In genomic region chr2:134549770-134550169, GRCm38 (mm10) we compare ENCODE assay signal across 8 mouse cellular contexts. TPM values are rescaled to one million over a fixed set of nuclear protein-coding genes. Genes with fewer than 3 reads are reported as not detected.
DNase-seq lines count a peak whose midpoint lies in the region; ATAC-seq and TF ChIP-seq lines count a peak whose summit lies in the region.

No protein-coding gene starts in this region.

- no peak overlapping the region for H3K9ac ChIP-seq in heart, postnatal 0 days (replicated peaks; ENCODE audit: low read depth, low read length)
- no peak overlapping the region for H3K9ac ChIP-seq in embryonic facial prominence, embryonic 14.5 days (ENCODE audit: low read depth, low read length)
- no peak overlapping the region for H3K9ac ChIP-seq in stomach, postnatal 0 days (ENCODE audit: low read length)

- TF ChIP-seq EP300 in heart, postnatal 0 days (IDR thresholded peaks at IDR 0.05; ENCODE audit: low read depth) = no peak
- TF ChIP-seq EP300 in stomach, postnatal 0 days (optimal IDR thresholded peaks at IDR 0.05) = no peak

- H3K27ac ChIP-seq in heart, postnatal 0 days (ENCODE audit: low read depth) = no peak overlapping the region
- no peak overlapping the region for H3K27ac ChIP-seq in heart, embryonic 10.5 days
- H3K27ac ChIP-seq in embryonic facial prominence, embryonic 14.5 days (replicated peaks; ENCODE audit: low read depth, low read length) = no peak overlapping the region
- no peak overlapping the region for H3K27ac ChIP-seq in stomach, postnatal 0 days (replicated peaks)

- no peak overlapping the region for H3K4me2 ChIP-seq in heart, postnatal 0 days (ENCODE audit: low read depth, low read length)
- H3K4me2 ChIP-seq in embryonic facial prominence, embryonic 14.5 days (ENCODE audit: low read depth, low read length) = no peak overlapping the region
- H3K4me2 ChIP-seq in stomach, postnatal 0 days (replicated peaks; ENCODE audit: low read depth) = no peak overlapping the region

- WGBS in heart, postnatal 0 days = 20% methylated on average over 4 of the region's 4 CpGs
- 17% methylated on average over 4 of the region's 4 CpGs for WGBS in heart, embryonic 10.5 days
- WGBS in embryonic facial prominence, embryonic 14.5 days = 25% methylated on average over 4 of the region's 4 CpGs
- WGBS in stomach, postnatal 0 days = 15% methylated on average over 4 of the region's 4 CpGs

- no peak overlapping the region for H3ac ChIP-seq in C2C12 (ENCODE audit: control insufficient read depth, insufficient read length, low read depth)

- no peaks in the 10 kb centered on the region for H3K79me3 ChIP-seq in C2C12 (ENCODE audit: low read depth)

- no peak for ATAC-seq in heart, postnatal 0 days (ENCODE audit: insufficient read depth, low read depth)
- ATAC-seq in embryonic facial prominence, embryonic 14.5 days (ENCODE audit: low read depth) = no peak
- no peak for ATAC-seq in stomach, postnatal 0 days (ENCODE audit: low FRiP score, low TSS enrichment)

- H3K4me1 ChIP-seq in heart, postnatal 0 days (ENCODE audit: control insufficient read depth, insufficient read depth) = no peaks in the 10 kb centered on the region
- H3K4me1 ChIP-seq in heart, embryonic 10.5 days = no peaks in the 10 kb centered on the region
- H3K4me1 ChIP-seq in embryonic facial prominence, embryonic 14.5 days (ENCODE audit: control insufficient read depth, insufficient read depth, low read length) = no peaks in the 10 kb centered on the region
- no peaks in the 10 kb centered on the region for H3K4me1 ChIP-seq in stomach, postnatal 0 days (replicated peaks; ENCODE audit: control insufficient read depth, insufficient read depth)

- H3K9me3 ChIP-seq in heart, postnatal 0 days (replicated peaks; ENCODE audit: control insufficient read depth, low read length) = no peaks in the 10 kb centered on the region
- no peaks in the 10 kb centered on the region for H3K9me3 ChIP-seq in heart, embryonic 10.5 days
- no peaks in the 10 kb centered on the region for H3K9me3 ChIP-seq in embryonic facial prominence, embryonic 14.5 days (ENCODE audit: control insufficient read depth, low read length)
- no peaks in the 10 kb centered on the region for H3K9me3 ChIP-seq in stomach, postnatal 0 days (ENCODE audit: control insufficient read depth, low read length)

- H3K4me3 ChIP-seq in heart, postnatal 0 days (ENCODE audit: low read depth, low read length) = no peak overlapping the region
- no peak overlapping the region for H3K4me3 ChIP-seq in heart, embryonic 10.5 days
- H3K4me3 ChIP-seq in C2C12 (ENCODE audit: insufficient read depth, poor library complexity, severe bottlenecking) = no peak overlapping the region
- no peak overlapping the region for H3K4me3 ChIP-seq in embryonic facial prominence, embryonic 14.5 days (ENCODE audit: low read depth, low read length)
- H3K4me3 ChIP-seq in stomach, postnatal 0 days (ENCODE audit: low read depth, low read length) = no peak overlapping the region

- peak; percentile 78 for TF ChIP-seq CTCF in heart, postnatal 0 days (IDR thresholded peaks at IDR 0.05; ENCODE audit: low read depth)
- peak; percentile 34 for TF ChIP-seq CTCF in C2C12 (IDR thresholded peaks at IDR 0.05; ENCODE audit: control insufficient read depth, insufficient read depth, insufficient read length)
- peak; percentile 87 for TF ChIP-seq CTCF in stomach, postnatal 0 days (IDR thresholded peaks at IDR 0.05; ENCODE audit: low read depth)

- no peaks in the 10 kb centered on the region for H3K36me3 ChIP-seq in heart, postnatal 0 days (replicated peaks; ENCODE audit: control insufficient read depth, insufficient read depth, low read length)
- H3K36me3 ChIP-seq in heart, embryonic 10.5 days = no peaks in the 10 kb centered on the region
- no peaks in the 10 kb centered on the region for H3K36me3 ChIP-seq in C2C12 (ENCODE audit: control insufficient read depth, insufficient read depth)
- H3K36me3 ChIP-seq in embryonic facial prominence, embryonic 14.5 days (ENCODE audit: control insufficient read depth, insufficient read depth, low read length) = no peaks in the 10 kb centered on the region
- H3K36me3 ChIP-seq in stomach, postnatal 0 days (ENCODE audit: control insufficient read depth, insufficient read depth, low read length) = no peaks in the 10 kb centered on the region

- H3K79me2 ChIP-seq in C2C12 (ENCODE audit: control insufficient read depth, insufficient read depth) = no peaks in the 10 kb centered on the region

- no peaks in the 10 kb centered on the region for H3K27me3 ChIP-seq in heart, postnatal 0 days (ENCODE audit: control insufficient read depth, insufficient read depth, low read length)
- H3K27me3 ChIP-seq in heart, embryonic 10.5 days (ENCODE audit: insufficient read depth, poor library complexity, severe bottlenecking) = no peaks in the 10 kb centered on the region
- H3K27me3 ChIP-seq in C2C12 (ENCODE audit: control insufficient read depth, insufficient read depth, insufficient read length) = no peaks in the 10 kb centered on the region
- no peaks in the 10 kb centered on the region for H3K27me3 ChIP-seq in embryonic facial prominence, embryonic 14.5 days (replicated peaks; ENCODE audit: control insufficient read depth, insufficient read depth, low read length)
- H3K27me3 ChIP-seq in stomach, postnatal 0 days (ENCODE audit: control insufficient read depth, insufficient read depth, low read length) = no peaks in the 10 kb centered on the region

- peak; percentile 34 for DNase-seq in heart, postnatal 0 days (ENCODE audit: low spot score)
- DNase-seq in heart, embryonic 10.5 days (ENCODE audit: low spot score) = no peak
- peak; percentile 66 to 70 for DNase-seq in adrenal gland, postnatal 36 days
- DNase-seq in embryonic facial prominence, embryonic 14.5 days (ENCODE audit: low spot score) = peak; percentile 52
- peak; percentile 77 to 80 for DNase-seq in kidney, postnatal 4 days
- DNase-seq in lung, postnatal 10 days = peak; percentile 71
- peak; percentile 73 for DNase-seq in stomach, postnatal 0 days (ENCODE audit: low spot score)

TF ChIP-seq in C2C12, 6 proteins besides CTCF, POLR2A, EP300 and RAD21:
- TF ChIP-seq USF1 (IDR thresholded peaks at IDR 0.05; ENCODE audit: low read depth) (no peak), MAX (IDR thresholded peaks at IDR 0.05) (no peak), FOSL1 (IDR thresholded peaks at IDR 0.05; ENCODE audit: insufficient read depth, low read length, poor library complexity, severe bottlenecking) (no peak), CEBPB (IDR thresholded peaks at IDR 0.05; ENCODE audit: low read depth) (no peak), MYOD1 (IDR thresholded peaks at IDR 0.05; ENCODE audit: control insufficient read depth, insufficient read length, low read depth) (no peak)

RNA-seq across cellular contexts. Expression of gene Hao1, which starts 4.4 kb away (rescaled TPM):
- total RNA-seq in heart, postnatal 0 days (2014; rRNA removed; ENCODE audit: low replicate concordance) = not detected in 2 replicates
- polyA plus RNA-seq in heart, postnatal 0 days (2015; fragmentation: Nextera tagmentation; extraction: Ambion mirVana) = 0.07 and 0.11 TPM in 2 replicates
- not detected in 2 replicates for polyA plus RNA-seq in heart, embryonic 10.5 days (2016; fragmentation: Nextera tagmentation; extraction: Ambion mirVana)
- polyA plus RNA-seq in C2C12 (2012; fragmentation: generic; extraction: Trizol) = 0.28 TPM
- total RNA-seq in adrenal gland, postnatal 36 days (2021) = 1 to 10 TPM in 1 of 2 experiments, under 1 TPM in 1; 0.13 to 1.1 TPM
- 0.09 TPM in 1 of 2 replicates, not detected in the other for polyA plus RNA-seq in embryonic facial prominence, embryonic 14.5 days (2014; fragmentation: Nextera tagmentation; extraction: Ambion mirVana)
- polyA plus RNA-seq in stomach, postnatal 0 days (2015; fragmentation: Nextera tagmentation; extraction: Ambion mirVana) = 0.25 and 0.38 TPM in 2 replicates

Comparison
In these comparisons a context has a peak if more than half of its experiments do, and no peak if none do; other contexts are left out.
1. CTCF ChIP-seq: peak in every context shown above with its lines; median percentile 87 in stomach, postnatal 0 days; 78 in heart, postnatal 0 days; 34 in C2C12.